9 mouse cellular contexts compared by ENCODE assay signal in the genomic region with DNA sequence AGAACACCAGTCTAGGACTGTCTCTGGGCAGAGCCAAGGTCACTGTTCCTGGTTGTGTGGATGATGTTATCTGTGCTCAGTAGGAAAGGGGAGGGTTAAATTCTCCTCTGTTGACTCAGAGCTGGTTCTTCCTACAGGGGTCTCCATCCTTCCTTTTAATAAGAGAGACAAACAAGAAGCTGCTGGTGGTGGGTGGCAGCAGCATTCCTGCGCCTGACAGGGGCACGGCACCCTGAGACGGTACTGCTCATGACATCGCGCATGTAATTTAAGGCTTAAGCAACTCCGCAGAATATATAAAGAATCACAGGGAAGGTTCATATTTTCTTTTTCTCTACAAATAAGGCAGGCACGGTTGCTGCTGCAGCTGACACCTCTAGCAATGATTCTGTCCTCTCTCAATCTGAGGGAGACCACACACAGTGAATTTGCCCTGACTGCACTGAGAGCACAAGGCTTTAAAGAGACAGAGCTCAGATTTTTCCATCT.
DNase-seq lines count a peak whose midpoint lies in the region; ATAC-seq and TF ChIP-seq lines count a peak whose summit lies in the region.
"Had no signal": no experiment of that assay in that cellular context is flagged by ENCODE, and none has a peak within 500 bp of the region (broad histone marks: within the 10 kb centered on the region; RNA-seq: fewer than 3 reads in every experiment).

No protein-coding gene starts in this region.

- no peaks in the 10 kb centered on the region for H3K9me3 ChIP-seq in embryonic facial prominence, embryonic 10.5 days
- H3K9me3 ChIP-seq in hindbrain, embryonic 16.5 days (ENCODE audit: control insufficient read depth, low read length) = no peaks in the 10 kb centered on the region
- H3K9me3 ChIP-seq in midbrain, postnatal 0 days (ENCODE audit: low read length) = no peaks in the 10 kb centered on the region
- H3K9me3 ChIP-seq: megakaryocyte, embryonic 14.5 days had no signal

- ATAC-seq in frontal cortex, adult (ENCODE audit: low TSS enrichment) = peak; percentile 70
- peak; percentile 60 for ATAC-seq in hindbrain, embryonic 16.5 days
- peak; percentile 74 for ATAC-seq in midbrain, postnatal 0 days (ENCODE audit: low FRiP score)
- no peak for ATAC-seq in megakaryocyte progenitor cell, adult 5-6 weeks (replicated peaks; ENCODE audit: poor library complexity)

- 29% methylated on average over 7 of the region's 7 CpGs for WGBS in embryonic facial prominence, embryonic 10.5 days
- 9% methylated on average over 7 of the region's 7 CpGs for WGBS in hindbrain, embryonic 16.5 days
- 4% methylated on average over 7 of the region's 7 CpGs for WGBS in midbrain, postnatal 0 days

- TF ChIP-seq CTCF in midbrain, postnatal 0 days (IDR thresholded peaks at IDR 0.05) = peak; percentile 49

- peak overlapping the region; percentile 41 for H3K4me2 ChIP-seq in hindbrain, embryonic 16.5 days (ENCODE audit: low read length)
- H3K4me2 ChIP-seq in midbrain, postnatal 0 days (ENCODE audit: low read depth, low read length, poor library complexity, severe bottlenecking) = 0 out of 2 replicates have a peak overlapping the region, but pooled peaks have one; percentile 22

- H3K27me3 ChIP-seq in embryonic facial prominence, embryonic 10.5 days (replicated peaks; ENCODE audit: low read depth, poor library complexity, severe bottlenecking) = no peaks in the 10 kb centered on the region
- no peaks in the 10 kb centered on the region for H3K27me3 ChIP-seq in hindbrain, embryonic 16.5 days (replicated peaks; ENCODE audit: control insufficient read depth, insufficient read depth, low read length)
- H3K27me3 ChIP-seq in midbrain, postnatal 0 days (ENCODE audit: insufficient read depth, low read length) = no peaks in the 10 kb centered on the region

- no peak for DNase-seq in frontal cortex, adult 2 months (ENCODE audit: extremely low spot score in 1 of 2, low spot score in 1 of 2)
- DNase-seq in embryonic facial prominence, embryonic 10.5 days (ENCODE audit: low spot score) = peak; percentile 29
- peak; percentile 76 for DNase-seq in midbrain, postnatal 0 days (ENCODE audit: low spot score)
- no peak for DNase-seq in MN1 (ENCODE audit: low spot score)
- no peak for DNase-seq in left cerebral cortex, postnatal 10 days (ENCODE audit: extremely low spot score in 1 of 2, low spot score in 2 of 2)

- peak overlapping the region; percentile 57 for H3K27ac ChIP-seq in embryonic facial prominence, embryonic 10.5 days (replicated peaks)
- H3K27ac ChIP-seq in hindbrain, embryonic 16.5 days (ENCODE audit: low read depth, low read length) = peak overlapping the region; percentile 55
- peak overlapping the region; percentile 80 for H3K27ac ChIP-seq in midbrain, postnatal 0 days (ENCODE audit: low read depth, low read length)

- no peaks in the 10 kb centered on the region for H3K36me3 ChIP-seq in embryonic facial prominence, embryonic 10.5 days (replicated peaks)
- H3K36me3 ChIP-seq in hindbrain, embryonic 16.5 days (ENCODE audit: control insufficient read depth, insufficient read depth, low read length) = no peaks in the 10 kb centered on the region
- no peaks in the 10 kb centered on the region for H3K36me3 ChIP-seq in midbrain, postnatal 0 days (ENCODE audit: insufficient read depth, low read length)

- H3K4me3 ChIP-seq in embryonic facial prominence, embryonic 10.5 days = no peak overlapping the region
- no peak overlapping the region for H3K4me3 ChIP-seq in hindbrain, embryonic 16.5 days (ENCODE audit: low read length)
- no peak overlapping the region for H3K4me3 ChIP-seq in midbrain, postnatal 0 days (ENCODE audit: low read depth, low read length)
- H3K4me3 ChIP-seq: megakaryocyte, embryonic 14.5 days had no signal

- peaks cover 34% of the 10 kb centered on the region for H3K4me1 ChIP-seq in embryonic facial prominence, embryonic 10.5 days
- peaks cover 16% of the 10 kb centered on the region for H3K4me1 ChIP-seq in hindbrain, embryonic 16.5 days (ENCODE audit: control insufficient read depth, insufficient read depth, low read depth, low read length)
- H3K4me1 ChIP-seq in midbrain, postnatal 0 days (ENCODE audit: insufficient read depth, low read length) = no peaks in the 10 kb centered on the region; the same call in 1 of the 2 replicates

- intact Hi-C loops in left cerebral cortex, postnatal 10 days (cut with DNase I) = no loop called here

- H3K9ac ChIP-seq in hindbrain, embryonic 16.5 days (ENCODE audit: low read depth, low read length) = peak overlapping the region; percentile 37; the same call in 1 of the 2 replicates
- 0 out of 2 replicates have a peak overlapping the region, but pooled peaks have one; percentile 4 for H3K9ac ChIP-seq in midbrain, postnatal 0 days (replicated peaks; ENCODE audit: low read length, poor library complexity, severe bottlenecking)

Comparison
In these comparisons a context has a peak if more than half of its experiments do, and no peak if none do; other contexts are left out.
1. DNase-seq: peak in embryonic facial prominence, embryonic 10.5 days (single experiment) and midbrain, postnatal 0 days (single experiment); none in frontal cortex, adult 2 months (0 of 2), MN1 (single experiment) and left cerebral cortex, postnatal 10 days (0 of 2).
2. Peak in every context shown above with its lines, with median percentiles within 50 percentile points of each other: H3K27ac ChIP-seq.